Mouse (Mus musculus) embryonic facial prominence, embryonic 13.5 days (tissue): ENCODE results near the gene Flot2. TPM values are rescaled to one million over a fixed set of nuclear protein-coding genes. Genes with fewer than 3 reads are reported as not detected.
A peak's percentile ranks its signal among the peaks of the same experiment; 100 is the strongest.

Experiments used
- ATAC-seq: fragments of 200-750 bp; cut with Nextera tagmentation; 2 replicates; pipeline ENCODE4 v1.8.0; 2017; ENCODE audit warnings: low read depth; ENCODE audit not compliant: insufficient number of reproducible peaks, insufficient read depth, low FRiP score, low TSS enrichment
- H3K27ac ChIP-seq: fragments of 300-500 bp; sonication (generic); 2 replicates; pipeline ENCODE4 v1.5.1; 2015; ENCODE audit warnings: moderate library complexity, mild to moderate bottlenecking, inconsistent platforms
- H3K27me3 ChIP-seq: fragments of 300-500 bp; sonication (generic); 2 replicates; pipeline ENCODE4 v1.6.1; 2015; ENCODE audit warnings: mild to moderate bottlenecking, inconsistent platforms
- H3K36me3 ChIP-seq: fragments of 300-500 bp; sonication (generic); 2 replicates; pipeline ENCODE4 v1.6.1; 2015; ENCODE audit warnings: mild to moderate bottlenecking, inconsistent platforms
- H3K4me1 ChIP-seq: fragments of 300-500 bp; sonication (generic); 2 replicates; pipeline ENCODE4 v1.6.1; 2015; ENCODE audit warnings: inconsistent platforms
- H3K4me2 ChIP-seq: fragments of 300-500 bp; sonication (generic); 2 replicates; pipeline ENCODE4 v1.6.1; 2015; ENCODE audit warnings: moderate library complexity, mild to moderate bottlenecking, inconsistent platforms
- H3K4me3 ChIP-seq: fragments of 300-500 bp; sonication (generic); 2 replicates; pipeline ENCODE4 v1.5.1; 2015; ENCODE audit warnings: mild to moderate bottlenecking, inconsistent platforms
- H3K9ac ChIP-seq: fragments of 300-500 bp; sonication (generic); 2 replicates; pipeline ENCODE4 v1.6.1; 2015; ENCODE audit warnings: mild to moderate bottlenecking, inconsistent platforms
- H3K9me3 ChIP-seq: fragments of 300-500 bp; sonication (generic); 2 replicates; pipeline ENCODE4 v1.6.1; 2016; ENCODE audit warnings: inconsistent platforms
- WGBS: fragments of 180-500 bp; shearing (Covaris S2); methylation state at CpG from one replicate; pipeline ENCODE4 v1.1.7; 2015; ENCODE audit warnings: mixed read lengths; 5-methylcytosine and 5-hydroxymethylcytosine counted together
- polyA plus RNA-seq: library from polyadenylated mRNA; unstranded; fragments of >200 nt; fragmentation: Nextera tagmentation; extraction: Ambion mirVana; gene quantifications from 2 replicates; pipeline ENCODE4 v1.2.1, GENCODE M21; 2015

The Flot2 gene
- polyA plus RNA-seq, 1 experiment from 2014 or later, result 49.4 TPM

DNA sequence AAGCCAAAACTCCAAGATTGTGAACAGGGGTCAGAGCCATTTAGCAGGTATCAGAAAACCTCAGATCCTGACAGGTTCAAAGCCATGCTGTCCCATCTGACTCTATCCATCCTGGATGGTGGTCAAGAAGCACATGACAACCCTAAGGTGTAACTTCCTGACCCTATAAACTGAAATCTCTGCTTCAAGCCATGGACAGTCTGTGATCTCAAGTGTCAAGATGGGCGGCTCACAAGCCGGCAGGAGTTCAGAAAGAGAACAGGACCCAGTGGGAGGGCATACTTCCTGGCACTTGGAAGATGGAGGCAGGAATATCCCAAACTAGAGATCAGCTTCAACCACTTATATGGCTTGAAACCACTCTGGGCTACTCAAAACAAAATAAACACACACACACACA lies 28.9 kb downstream of the Flot2 start:
- H3K4me3 ChIP-seq, result no peak overlapping the region
- ATAC-seq, result no peak
- no peak overlapping the region for H3K27ac ChIP-seq
- no peak overlapping the region for H3K9ac ChIP-seq
- no peaks in the 10 kb centered on the region for H3K9me3 ChIP-seq
- WGBS, result 71% methylated on average over 2 of the region's 2 CpGs
- peaks cover 1% of the 10 kb centered on the region for H3K36me3 ChIP-seq
- no peak overlapping the region for H3K4me2 ChIP-seq
- H3K4me1 ChIP-seq, result no peaks in the 10 kb centered on the region
- H3K27me3 ChIP-seq, result no peaks in the 10 kb centered on the region

DNA sequence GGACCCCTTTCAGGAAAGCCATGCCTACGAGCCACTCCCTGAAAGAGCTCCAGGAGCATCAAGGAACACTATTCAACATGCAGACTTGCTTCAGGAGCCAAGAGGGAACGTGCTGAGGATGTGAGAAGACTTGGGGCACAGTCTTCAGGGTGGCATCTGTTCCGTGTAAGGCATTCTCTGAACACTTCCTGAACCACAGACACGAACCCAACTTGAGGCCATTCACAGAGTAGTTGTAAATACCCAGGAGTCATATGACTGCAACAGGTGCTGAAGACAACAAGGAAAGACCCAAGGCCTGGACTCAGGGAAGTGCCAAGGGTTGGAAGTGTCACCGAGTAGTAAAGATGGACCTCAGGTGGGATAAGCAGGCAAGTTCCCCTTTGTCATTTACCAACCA lies 29.8 kb downstream of the Flot2 start:
- no peak overlapping the region for H3K4me2 ChIP-seq
- H3K27me3 ChIP-seq, result no peaks in the 10 kb centered on the region
- no peak for ATAC-seq
- H3K4me3 ChIP-seq, result no peak overlapping the region
- WGBS, result 71% methylated on average over 5 of the region's 5 CpGs
- H3K9ac ChIP-seq, result no peak overlapping the region
- no peak overlapping the region for H3K27ac ChIP-seq
- no peaks in the 10 kb centered on the region for H3K9me3 ChIP-seq
- peaks cover 10% of the 10 kb centered on the region for H3K36me3 ChIP-seq
- no peaks in the 10 kb centered on the region for H3K4me1 ChIP-seq

DNA sequence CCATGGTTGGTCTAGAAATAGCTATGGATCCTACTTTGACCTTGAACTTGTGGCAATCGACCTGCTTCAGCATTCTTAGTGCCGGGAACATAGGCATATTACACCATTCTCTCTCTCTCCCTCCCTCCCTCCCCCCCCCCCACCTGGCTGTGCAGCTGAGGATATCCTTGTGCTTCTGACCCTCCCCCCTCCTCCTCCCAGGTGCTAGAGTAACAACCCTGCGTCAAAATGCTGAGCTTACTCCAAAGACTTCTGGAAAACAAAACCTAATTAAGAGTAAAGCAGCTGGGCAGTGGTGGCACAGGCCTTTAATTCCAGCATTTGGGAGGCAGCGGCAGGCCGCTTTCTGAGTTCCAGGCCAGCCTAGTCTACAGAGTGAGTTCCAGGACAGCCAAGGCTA lies 31.4 kb downstream of the Flot2 start:
- H3K27ac ChIP-seq, result no peak overlapping the region
- H3K9ac ChIP-seq, result no peak overlapping the region
- H3K4me1 ChIP-seq, result no peaks in the 10 kb centered on the region
- H3K9me3 ChIP-seq, result no peaks in the 10 kb centered on the region
- ATAC-seq, result no peak
- no peak overlapping the region for H3K4me3 ChIP-seq
- H3K4me2 ChIP-seq, result no peak overlapping the region
- H3K36me3 ChIP-seq, result peaks cover 24% of the 10 kb centered on the region
- H3K27me3 ChIP-seq, result no peaks in the 10 kb centered on the region
- WGBS, result 82% methylated on average over 5 of the region's 5 CpGs

DNA sequence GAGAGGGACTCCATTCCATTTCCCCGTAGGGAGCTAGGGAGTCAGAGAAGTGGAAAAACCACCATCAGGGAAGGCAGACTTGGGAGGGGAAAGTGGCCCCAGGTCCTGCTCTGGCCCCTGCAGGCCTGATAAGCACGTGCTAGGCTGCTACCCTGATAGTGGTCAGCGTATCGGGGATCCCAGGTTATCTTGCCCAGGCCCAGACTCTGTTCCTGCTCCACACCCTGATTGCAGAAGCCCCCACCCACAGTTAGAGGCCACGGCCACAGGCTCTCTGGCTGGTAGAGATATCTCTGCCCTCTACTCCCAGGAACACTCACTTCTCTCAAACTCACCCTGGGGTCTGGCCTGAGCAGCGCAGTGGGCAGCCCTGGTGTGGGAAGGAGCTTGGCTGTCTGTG lies 31.9 kb downstream of the Flot2 start:
- no peak for ATAC-seq
- Histone ChIP-seq H3K9ac (no peak overlapping the region), H3K27me3 (no peaks in the 10 kb centered on the region), H3K4me1 (no peaks in the 10 kb centered on the region), H3K9me3 (no peaks in the 10 kb centered on the region), H3K4me2 (no peak overlapping the region), H3K4me3 (no peak overlapping the region), H3K36me3 (peaks cover 29% of the 10 kb centered on the region), H3K27ac (no peak overlapping the region)
- WGBS, result 84% methylated on average over 6 of the region's 6 CpGs

DNA sequence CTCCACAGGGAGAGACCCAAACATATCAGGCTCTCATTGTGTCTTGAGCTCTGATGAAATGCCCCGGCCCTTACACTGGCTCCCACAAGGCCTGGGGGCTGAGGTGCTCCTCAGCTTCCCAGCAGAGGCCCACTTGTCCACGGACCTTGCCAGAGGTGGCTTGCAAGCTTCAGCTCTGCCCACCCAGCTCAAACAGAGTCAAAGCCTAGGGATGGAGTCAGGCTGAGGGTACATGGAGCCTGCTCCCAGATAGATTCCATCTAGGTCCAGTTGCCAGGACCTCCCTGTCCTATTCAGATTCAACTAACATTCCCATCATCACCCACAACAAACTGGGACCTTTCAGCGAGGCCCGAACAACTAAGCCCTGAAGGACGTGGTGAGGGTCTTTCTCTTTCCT lies 34.2 kb downstream of the Flot2 start:
- no peak overlapping the region for H3K27ac ChIP-seq
- WGBS, result 79% methylated on average over 5 of the region's 5 CpGs
- no peaks in the 10 kb centered on the region for H3K27me3 ChIP-seq
- no peak overlapping the region for H3K9ac ChIP-seq
- H3K4me3 ChIP-seq, result no peak overlapping the region
- H3K36me3 ChIP-seq, result peaks cover 52% of the 10 kb centered on the region
- no peak overlapping the region for H3K4me2 ChIP-seq
- no peaks in the 10 kb centered on the region for H3K4me1 ChIP-seq
- ATAC-seq, result no peak
- no peaks in the 10 kb centered on the region for H3K9me3 ChIP-seq

DNA sequence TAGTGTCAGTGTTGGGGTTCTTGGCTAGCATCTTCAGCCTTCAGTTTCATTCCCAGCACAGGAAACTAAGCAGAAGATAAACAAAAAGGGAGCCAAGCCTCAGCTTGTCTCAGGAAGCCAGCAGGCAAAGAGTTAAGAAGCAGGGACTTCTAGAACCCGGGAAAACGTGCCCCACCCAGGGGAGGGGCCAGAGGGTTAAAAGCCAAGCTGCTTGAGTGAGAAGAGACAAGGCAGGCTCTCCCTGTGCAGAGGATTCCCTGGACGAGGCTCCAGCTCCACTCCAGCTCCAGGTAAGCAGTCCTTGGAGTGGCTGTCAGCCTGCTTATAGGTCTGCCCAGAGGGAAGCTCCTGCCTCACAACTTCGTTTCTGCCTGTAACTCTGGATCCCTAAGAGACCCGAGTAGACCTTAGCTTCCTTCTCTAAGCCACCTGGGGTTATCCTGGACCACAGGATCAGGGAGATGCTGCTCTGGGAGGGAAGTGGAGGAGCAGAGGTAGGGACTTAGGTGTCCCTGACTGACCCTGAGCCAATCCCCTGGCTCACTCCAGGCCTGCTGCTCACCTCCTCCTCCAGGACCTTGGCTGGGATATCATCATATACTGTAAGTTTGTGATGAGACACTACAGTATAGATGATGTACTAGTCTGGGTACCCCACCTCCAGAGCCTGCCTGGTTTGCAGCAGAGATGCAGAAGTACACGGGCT lies 34.8 kb downstream of the Flot2 start:
- Histone ChIP-seq H3K4me3 (no peak overlapping the region), H3K36me3 (peaks cover 58% of the 10 kb centered on the region)

DNA sequence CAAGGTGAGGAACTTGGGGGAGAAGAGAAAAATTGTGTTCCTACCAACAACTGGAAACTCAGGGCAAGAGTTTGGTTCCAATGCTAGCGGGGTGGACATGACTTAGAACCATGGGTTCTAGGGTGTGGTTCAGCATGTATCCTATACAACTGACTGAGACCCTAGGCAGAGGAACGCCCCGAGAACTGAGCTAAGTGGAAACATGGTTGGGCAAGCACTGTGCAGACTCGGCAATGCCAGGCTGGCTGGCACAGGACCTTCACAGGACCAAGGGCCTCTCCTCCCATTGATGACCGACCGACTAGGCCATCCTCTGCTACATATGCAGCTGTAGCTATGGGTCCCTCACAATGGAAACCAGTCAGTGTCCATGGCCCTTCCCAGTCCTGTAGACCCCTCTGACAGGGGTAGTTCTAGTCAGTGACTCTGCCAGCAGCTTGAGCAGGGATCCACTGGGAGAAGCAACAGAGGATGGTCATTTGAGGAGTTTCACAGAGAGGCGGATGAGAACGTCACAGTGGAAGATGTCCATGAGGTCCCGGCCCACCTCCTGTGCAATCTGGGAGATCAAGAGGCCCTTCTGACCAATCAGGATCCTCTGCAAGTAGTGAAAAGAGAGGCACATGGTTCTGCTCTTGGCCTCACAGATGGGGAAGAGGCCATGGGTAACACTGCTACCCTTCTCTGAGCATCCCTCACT lies 36.0 kb downstream of the Flot2 start:
- H3K4me1 ChIP-seq, result no peaks in the 10 kb centered on the region
- ATAC-seq, result no peak
- no peaks in the 10 kb centered on the region for H3K9me3 ChIP-seq
- 96% methylated on average over 9 of the region's 9 CpGs for WGBS
- no peak overlapping the region for H3K4me3 ChIP-seq
- no peaks in the 10 kb centered on the region for H3K27me3 ChIP-seq
- H3K27ac ChIP-seq, result no peak overlapping the region
- H3K36me3 ChIP-seq, result peaks cover 60% of the 10 kb centered on the region
- H3K4me2 ChIP-seq, result no peak overlapping the region
- no peak overlapping the region for H3K9ac ChIP-seq

More for the DNA sequence above, 34.8 kb downstream of the Flot2 start:
- Histone ChIP-seq H3K27ac (no peak overlapping the region), H3K27me3 (no peaks in the 10 kb centered on the region), H3K4me1 (no peaks in the 10 kb centered on the region), H3K9me3 (no peaks in the 10 kb centered on the region), H3K9ac (no peak overlapping the region), H3K4me2 (no peak overlapping the region)
- no peak for ATAC-seq
- WGBS, result 23% methylated on average over 6 of the region's 6 CpGs

DNA sequence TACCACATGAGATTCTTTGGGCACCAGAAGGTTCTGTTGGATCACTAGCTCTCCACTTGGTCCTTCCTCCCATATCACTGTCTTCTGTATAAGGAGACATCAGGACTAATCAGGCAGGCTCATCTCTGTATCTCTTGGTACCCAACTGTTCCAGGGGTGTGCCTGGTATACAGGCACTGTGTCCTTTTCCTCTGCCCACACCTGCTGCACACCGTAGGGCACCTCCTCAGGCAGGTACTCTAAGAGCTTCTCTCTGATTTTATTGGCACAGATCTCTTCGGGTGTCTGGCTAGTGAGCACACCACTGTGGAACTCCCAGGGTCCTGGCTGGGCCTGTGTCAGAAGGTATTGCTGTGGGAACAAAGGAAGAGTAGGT lies 36.5 kb downstream of the Flot2 start:
- Histone ChIP-seq H3K4me2 (no peak overlapping the region), H3K4me3 (no peak overlapping the region), H3K4me1 (peaks cover 5% of the 10 kb centered on the region), H3K27me3 (no peaks in the 10 kb centered on the region), H3K27ac (no peak overlapping the region), H3K9me3 (no peaks in the 10 kb centered on the region), H3K9ac (no peak overlapping the region), H3K36me3 (peaks cover 60% of the 10 kb centered on the region)
- WGBS, result 86% methylated on average over 2 of the region's 2 CpGs
- no peak for ATAC-seq

DNA sequence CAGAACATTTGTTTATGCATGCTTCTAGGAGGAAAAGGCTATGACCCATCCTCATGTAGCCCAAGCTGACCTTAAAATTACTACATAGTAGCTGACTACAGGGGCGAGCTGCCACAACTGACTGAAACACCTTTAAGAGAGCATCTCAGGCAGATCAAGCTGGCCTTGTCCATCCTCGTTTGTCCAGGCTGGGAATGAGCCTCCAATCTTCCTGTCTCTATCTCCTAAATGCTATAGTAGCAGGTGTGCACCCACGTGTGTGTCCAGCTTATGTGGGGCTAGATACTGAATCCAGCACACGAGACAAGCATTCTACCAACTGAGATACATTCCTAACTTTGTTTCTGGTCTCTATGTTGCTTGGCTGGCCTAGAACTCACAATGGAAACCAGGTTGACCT lies 36.9 kb downstream of the Flot2 start:
- no peaks in the 10 kb centered on the region for H3K9me3 ChIP-seq
- H3K4me2 ChIP-seq, result no peak overlapping the region
- no peak overlapping the region for H3K9ac ChIP-seq
- WGBS, result 83% methylated on average over 4 of the region's 4 CpGs
- no peak overlapping the region for H3K27ac ChIP-seq
- peaks cover 60% of the 10 kb centered on the region for H3K36me3 ChIP-seq
- ATAC-seq, result no peak
- H3K4me3 ChIP-seq, result no peak overlapping the region
- no peaks in the 10 kb centered on the region for H3K27me3 ChIP-seq
- peaks cover 9% of the 10 kb centered on the region for H3K4me1 ChIP-seq

DNA sequence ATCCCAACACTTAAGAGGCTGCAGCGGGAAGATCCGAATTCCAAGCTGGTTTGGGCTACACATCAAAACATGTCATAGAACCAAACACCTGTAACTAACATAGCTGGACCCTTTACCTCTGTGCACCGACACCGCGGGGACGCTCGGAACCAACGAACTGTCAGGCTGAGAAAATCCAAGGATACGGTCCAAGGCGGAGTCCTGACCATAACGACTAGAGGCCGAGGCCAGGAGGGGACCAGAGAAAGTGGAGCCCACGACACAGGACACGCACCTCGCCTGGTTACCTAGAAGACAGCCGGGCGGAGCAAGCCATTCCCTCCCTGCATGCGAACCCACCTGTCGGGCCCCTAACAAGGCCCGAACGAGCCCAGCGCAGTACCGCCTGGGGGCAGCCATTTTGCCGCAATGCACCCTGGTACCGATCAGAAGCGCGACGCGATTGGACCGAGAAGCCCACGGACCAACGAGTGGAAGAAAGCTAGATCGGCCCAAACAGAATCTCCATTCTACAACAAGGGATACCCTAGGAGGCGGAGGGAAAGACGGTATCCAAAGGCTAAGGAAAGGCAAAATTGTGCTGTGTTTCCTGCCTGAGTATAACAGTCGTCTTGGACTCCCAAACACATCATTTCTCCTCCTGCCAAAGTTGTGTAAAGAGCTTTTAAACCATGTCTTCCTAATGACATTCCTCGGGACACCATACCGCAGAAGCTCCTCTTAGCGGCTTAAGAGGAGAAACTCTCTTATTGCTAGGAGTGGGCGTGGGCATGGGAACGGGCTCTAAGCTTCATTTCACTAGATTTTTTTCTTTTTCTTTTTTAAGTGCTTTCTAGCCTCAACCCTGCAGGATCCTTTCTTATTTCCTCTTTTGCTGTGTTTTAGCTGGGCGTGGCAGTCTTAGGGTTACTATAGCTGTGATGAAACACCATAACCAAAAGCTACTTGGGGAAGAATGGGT lies 42.5 kb downstream of the Flot2 start, which contains the start of gene Eral1:
Gene Eral1, minus strand, starts transcription at position 423 of the 961 bp plus-strand sequence.
- peak within 1 kb of the TSS; percentile 88 for H3K9ac ChIP-seq
- peak within 1 kb of the TSS; percentile 93 for H3K4me3 ChIP-seq
- H3K4me1 ChIP-seq, result peaks cover 13% of the 10 kb centered on the region
- H3K27ac ChIP-seq, result peak within 1 kb of the TSS; percentile 80
- no peaks in the 10 kb centered on the region; the same call in 1 of the 2 replicates for H3K27me3 ChIP-seq
- ATAC-seq, result peak; percentile 87
- WGBS, result 1% methylated on average over 42 of the region's 42 CpGs
- H3K36me3 ChIP-seq, result peaks cover 24% of the 10 kb centered on the region
- H3K4me2 ChIP-seq, result peak within 1 kb of the TSS; percentile 65
- H3K9me3 ChIP-seq, result no peaks in the 10 kb centered on the region

DNA sequence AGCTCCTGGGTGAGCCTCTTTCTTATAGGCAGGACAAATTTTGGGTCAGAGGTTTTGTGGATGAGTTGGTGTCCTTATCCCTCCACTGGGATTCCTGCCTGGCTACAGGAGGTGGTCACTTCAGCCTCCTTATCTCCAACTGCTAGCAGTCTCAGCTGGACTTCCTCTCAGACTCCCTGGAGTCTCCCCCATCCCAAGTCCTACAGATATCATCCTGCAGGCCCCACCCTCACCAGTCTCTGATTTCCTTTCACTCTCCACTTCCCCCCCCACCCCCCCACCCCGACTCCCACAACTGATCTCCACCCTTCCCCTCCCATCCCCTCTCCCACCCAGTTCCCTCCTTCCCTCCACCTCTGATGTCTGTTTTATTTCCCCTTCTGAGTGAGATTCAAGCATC lies 45.9 kb downstream of the Flot2 start:
- WGBS, result 36% methylated on average over 1 of the region's 1 CpGs
- Histone ChIP-seq H3K36me3 (no peaks in the 10 kb centered on the region), H3K4me3 (no peak overlapping the region), H3K9me3 (no peaks in the 10 kb centered on the region), H3K9ac (no peak overlapping the region), H3K4me1 (peaks cover 13% of the 10 kb centered on the region), H3K27ac (no peak overlapping the region), H3K4me2 (no peak overlapping the region), H3K27me3 (no peaks in the 10 kb centered on the region; the same call in 1 of the 2 replicates)
- ATAC-seq, result no peak
